Mouse (Mus musculus): ENCODE results near the gene Cwf19l1.
"Not testable (repeated sequence)": the region's sequence is repeated elsewhere in the genome, so short reads cannot be mapped to it uniquely, and the experiment has no call there.

Cwf19l1 gene

DNA sequence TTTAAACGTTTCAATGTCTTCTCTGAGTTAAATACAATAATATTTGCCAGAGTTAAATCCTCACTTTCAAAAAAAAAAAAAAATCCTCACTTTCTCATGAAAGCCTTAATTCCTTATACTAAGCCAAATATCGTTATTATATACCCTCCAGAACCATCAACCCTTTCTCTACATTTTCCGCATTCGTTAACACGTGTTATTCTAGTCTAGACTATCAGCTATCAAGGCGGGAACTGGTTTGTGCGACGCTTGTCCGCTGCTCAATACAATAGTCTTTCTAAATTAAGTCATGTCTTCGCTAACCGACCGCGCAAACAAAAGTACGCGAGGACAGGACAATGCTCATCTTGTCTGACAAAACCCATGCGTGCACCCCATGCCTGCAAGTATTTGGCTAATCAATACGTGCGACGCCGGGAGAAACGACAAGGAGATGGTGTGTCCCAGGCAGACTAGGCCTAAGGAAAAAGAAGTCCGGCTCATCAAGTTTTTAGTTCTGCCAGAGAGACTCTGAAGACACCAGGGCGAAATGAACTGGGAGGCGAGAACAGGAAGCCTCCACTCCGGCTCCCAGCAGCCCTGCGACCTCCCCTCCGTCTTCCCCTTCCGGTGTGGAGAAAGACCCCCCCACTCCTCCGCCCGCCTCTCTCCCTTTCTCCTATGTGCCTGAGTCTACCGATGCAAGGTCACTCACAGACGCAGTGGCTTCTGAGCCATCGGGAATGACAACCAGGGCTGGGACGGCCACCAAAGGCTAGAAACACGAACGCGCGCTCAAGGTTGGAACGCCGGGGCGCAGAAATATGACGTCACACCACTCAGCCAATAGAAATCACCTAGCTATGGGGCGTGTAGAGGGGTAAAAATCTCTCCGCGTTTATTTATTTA lies at the start of gene Cwf19l1:
Gene Cwf19l1 (minus strand): TSS at position 805 of the 888 bp plus-strand sequence.
- peak; percentile 93 to 94 for DNase-seq

DNA sequence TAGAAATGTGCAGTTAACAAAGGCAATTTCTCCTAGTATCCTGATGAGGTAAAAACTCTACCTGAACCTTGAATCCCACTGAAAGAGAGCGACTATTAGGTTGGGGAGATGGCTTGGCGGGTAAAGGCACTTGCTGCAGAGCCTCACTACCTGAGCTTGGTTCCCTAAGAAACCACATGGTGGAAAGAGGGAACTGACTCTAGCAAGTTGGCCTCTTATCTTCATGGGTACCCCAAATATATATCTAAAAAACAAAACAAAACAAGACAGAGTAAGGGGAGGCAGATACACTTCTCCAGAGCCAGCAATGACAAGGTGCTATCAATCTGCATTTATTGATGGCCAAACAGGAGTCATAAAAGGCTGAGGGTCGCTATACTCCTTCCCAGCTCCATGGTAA lies 48.3 kb upstream of the Cwf19l1 start:
- DNase-seq = no peak

DNA sequence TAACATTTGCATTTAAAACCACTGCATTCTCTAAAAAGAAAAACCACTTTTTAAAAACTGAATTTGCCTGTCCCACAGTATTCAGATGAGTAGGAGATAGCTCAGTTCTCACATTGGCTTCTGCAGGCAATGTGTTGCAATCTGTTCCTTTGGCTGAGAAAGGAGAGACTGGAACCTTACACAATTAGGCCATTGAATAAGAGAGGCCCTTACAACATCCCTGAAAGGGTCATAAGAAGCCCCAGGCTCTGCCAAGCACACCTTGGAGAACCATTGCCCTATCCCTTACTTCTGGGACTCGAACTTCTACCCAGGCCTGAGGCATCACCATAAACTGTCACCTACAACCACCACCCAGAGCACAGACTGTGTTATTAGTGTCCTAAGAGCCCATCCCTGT lies 44.8 kb upstream of the Cwf19l1 start:
- no peak for DNase-seq

DNA sequence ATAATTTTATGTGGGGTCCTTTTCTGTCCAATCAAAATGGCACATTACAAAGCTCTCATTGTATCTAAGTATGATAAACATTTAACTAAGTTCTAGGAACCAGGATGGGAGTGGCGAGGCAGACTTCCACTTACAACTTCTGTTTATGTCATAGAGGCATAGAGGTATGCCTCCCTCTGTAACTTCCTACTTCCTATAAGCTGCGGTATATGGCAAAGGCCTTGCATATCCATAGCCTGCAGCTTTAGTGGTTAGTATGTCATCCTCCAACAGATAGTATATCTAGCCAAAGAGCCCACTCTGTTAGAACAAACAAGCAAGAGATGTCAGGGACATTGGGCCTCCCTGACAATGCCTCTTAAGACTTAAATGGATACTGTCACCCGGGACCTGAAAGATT lies 41.1 kb upstream of the Cwf19l1 start:
- no peak for DNase-seq

DNA sequence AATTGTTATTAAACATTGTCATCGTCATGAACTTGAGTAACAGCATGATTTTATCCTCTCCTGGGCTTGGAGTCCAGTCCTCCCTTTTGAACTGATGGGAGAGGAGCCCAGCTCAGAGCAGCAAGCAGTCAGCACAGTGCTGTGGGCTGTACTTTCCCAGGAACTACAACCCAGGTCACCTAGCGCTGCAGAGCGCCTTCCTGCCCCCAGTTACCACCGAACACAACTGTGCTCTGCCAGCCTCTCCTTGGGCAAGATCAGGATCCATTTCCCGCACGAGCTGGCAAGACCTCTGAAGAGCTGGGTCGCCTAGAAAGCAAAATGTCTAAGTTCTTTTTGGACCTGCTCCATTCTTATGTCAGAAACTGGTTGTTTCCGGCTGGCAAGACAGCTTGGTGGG lies 39.2 kb upstream of the Cwf19l1 start:
- no peak for DNase-seq

DNA sequence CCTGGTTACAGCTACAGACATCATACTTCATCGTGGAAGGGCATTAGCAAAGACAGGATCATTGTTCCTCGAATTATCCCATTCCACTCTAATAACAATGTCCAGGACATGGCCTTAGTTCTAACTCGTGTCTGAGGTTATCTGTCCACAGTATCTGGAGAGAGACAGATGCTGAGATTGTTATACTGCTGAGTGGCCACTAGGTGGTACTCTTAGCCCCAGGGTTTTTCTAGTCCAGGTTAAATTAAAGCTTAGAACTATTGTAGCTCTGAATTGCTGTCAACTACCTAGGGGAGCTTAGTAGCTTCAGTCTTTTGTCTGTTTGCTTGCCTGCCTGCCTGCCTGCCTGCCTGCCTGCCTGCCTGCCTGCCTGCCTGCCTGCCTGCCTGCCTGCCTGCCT lies 25.8 kb upstream of the Cwf19l1 start:
- no peak for DNase-seq

DNA sequence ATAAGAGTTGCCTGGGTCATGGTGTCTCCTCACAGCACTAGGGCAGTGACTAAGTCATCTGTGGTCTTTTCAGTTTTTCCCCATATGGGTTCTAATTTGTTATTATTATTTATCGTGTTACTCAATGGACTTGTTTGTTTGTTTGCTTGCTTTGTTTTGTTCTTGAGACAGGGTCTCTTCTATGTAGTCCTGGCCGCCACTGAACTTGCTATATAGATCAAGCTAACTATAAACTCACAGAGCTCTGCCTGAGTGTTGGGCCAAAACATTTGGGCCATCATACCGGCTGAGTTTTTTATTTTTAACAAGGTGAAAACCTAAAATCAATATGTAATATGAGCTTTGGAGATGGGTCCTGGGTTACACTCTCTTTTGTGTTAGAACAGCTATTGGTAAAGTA lies 23.7 kb upstream of the Cwf19l1 start:
- DNase-seq = no peak

DNA sequence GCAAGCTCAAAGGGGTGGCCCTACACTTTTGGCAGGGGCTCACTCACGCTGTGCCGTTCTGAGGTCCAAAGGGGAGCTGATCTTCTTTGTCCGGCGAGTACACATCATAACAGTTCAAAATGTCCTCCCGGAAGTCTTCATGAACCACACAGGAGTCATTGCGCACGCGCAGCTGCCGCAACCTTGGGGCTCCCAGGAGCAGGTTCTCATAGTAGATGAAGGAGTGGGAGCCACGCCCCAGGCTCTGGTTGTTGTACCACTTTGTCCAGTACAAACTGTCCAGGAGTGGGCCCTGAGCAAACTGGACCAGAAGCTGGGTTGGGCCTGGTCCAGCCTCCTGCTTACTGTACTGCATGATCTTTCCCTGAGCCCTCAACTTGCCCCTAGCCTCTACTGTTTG lies 21.3 kb upstream of the Cwf19l1 start:
- no peak for DNase-seq

- no peak for DNase-seq
Measured at GRCm38 (mm10) chr19:44153781-44154180, 18.1 kb upstream of the Cwf19l1 start.

- DNase-seq = no peak
Measured at GRCm38 (mm10) chr19:44148991-44149390, 13.3 kb upstream of the Cwf19l1 start.

DNA sequence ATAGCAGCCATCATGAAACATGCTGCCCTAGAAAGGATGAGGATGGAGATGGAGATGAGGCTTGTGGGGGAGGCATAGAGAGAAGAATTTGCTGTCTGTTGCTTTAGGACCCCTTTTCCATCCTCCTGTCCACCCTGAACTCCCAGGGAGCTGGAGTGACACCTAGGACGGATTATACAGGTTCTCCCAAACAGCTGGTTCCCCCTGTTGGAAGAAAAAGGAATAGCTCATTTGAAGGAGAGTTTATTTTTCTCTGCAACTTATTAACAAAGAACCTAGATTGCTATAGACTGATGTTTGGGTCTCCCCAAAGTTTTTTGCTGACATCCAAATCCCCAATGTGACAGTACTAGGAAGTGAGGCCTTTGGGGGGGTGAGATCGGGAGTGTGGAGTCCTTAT lies 12.7 kb upstream of the Cwf19l1 start:
- no peak for DNase-seq

GRCm38 (mm10) chr19:44146951-44147350 lies 11.3 kb upstream of the Cwf19l1 start:
- no peak for DNase-seq

DNA sequence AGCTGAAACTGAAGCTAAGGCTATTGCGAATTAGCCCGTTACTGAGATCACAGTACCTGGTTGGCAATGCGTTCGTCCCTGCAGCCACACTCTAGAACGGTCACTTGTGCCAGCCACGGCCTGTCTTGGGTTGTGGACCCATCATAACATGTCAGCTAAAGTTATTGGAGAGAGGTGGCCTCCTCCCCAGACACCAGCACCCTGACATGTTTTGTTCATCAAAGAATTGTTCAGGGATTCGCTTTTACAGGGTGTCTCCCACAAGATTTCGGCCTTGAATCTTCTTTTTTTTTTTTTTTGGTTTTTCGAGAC lies 10.8 kb upstream of the Cwf19l1 start:
- no peak for DNase-seq

DNA sequence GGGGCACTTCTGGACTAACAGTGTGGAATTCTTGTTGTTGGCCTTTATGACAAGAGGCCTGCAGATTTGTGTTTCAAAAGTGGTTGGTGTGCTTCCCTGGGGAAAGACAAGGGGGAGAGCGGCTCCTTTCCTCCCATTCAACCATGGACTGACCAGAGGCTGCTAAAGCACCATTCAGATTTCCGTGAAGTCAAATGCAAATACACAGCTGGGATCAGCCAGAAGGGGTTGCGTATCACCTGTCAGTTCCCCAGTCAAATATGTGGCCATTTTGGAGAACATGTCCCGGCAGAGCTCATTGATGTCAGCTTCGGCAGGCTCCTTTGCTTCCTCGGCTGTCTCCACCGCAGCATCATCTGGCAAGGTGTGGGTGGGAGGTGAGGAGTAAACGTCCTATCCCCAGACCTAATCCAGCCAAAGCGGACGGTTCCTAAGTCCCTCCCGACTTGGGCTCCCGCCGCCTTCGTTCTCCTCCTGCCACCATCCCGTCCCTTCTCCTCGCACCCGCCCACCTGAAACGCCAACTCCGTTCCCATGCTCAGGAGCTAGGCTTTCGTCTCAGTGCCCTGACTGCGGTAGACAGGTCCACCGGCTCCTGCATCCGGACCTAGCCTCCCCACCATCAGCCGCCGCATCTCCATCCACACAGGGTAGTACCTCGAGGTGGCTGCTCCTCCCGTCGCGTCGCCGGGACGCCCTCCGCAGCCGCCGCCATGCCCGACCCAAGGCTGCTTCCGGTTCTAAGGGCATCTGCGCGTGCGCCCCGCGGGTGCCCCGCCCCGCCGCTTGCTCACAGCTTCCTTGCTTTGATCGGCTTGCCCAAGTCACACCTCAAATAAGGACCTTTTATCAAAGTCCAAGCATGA lies 10.3 kb upstream of the Cwf19l1 start, which contains the start of gene Bloc1s2:
Gene Bloc1s2 (minus strand): TSS at position 745 of the 866 bp plus-strand sequence.
- peak; percentile 92 to 94 for DNase-seq

GRCm38 (mm10) chr19:44144366-44144765 lies 8.7 kb upstream of the Cwf19l1 start:
- DNase-seq = no peak

DNA sequence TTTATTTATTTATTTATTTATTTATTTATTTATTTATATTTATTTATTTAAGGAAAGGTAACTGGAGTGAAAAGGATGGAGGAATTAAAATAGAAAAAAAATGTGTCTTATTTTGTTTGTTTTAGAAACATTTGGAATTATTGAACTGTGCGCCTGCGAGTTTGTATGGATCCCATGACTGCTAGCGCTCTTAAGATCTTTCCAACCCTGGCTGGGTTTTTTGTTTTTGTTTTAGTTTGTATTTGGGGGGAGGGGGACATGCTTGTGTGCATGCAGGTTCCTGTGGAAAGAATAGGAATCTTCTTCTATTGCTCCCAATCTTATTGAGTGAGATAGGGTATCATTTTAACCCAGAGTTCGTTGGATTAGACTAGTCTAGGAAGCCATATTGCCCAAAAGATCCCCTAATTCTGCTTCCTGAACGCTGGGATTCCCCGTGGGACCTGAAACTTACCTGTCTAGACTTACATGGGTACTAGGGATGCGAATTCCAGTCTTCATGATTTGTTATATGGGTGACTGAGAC lies 347 bp upstream of the Cwf19l1 start:
- no peak for DNase-seq

GRCm38 (mm10) chr19:44132917-44133316 lies 2.8 kb downstream of the Cwf19l1 start:
- DNase-seq = no peak

GRCm38 (mm10) chr19:44128560-44128959 lies 7.1 kb downstream of the Cwf19l1 start:
- DNase-seq = no peak

DNA sequence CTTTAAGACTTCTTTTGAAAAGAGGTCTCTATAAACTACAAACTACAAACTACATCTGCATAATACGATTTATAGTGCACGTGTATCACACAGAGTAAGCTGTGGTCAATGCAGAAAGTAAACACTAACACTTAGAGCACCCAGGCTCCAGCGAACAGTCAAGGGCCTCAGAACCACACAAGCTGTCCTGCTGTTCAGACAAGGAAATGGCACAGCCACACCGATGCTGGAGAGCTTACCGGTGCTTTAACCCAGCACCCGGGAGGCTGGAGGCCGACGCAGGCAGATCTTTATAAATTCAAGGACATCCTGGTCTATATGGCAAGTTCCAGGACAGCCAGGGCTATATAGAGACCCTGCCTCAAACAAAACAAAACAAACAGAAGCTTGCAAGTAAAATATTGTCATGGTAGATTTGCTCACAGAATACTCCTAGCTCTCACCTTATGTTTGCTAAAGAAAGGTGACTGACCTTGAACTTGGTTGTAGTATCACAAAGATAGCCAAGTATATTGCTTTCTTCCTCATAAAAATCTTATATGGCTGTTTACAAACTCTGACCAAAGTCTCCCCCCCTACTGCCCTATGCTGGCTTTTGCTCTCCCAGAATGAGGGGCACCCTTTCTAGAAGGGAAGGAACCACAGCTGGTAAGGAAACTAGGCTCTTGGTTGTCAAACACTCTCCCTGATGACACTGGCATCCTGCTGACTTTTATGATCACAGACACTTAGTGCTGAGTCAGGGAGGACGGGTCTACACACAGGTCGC lies 7.8 kb downstream of the Cwf19l1 start:
- no peak for DNase-seq

DNA sequence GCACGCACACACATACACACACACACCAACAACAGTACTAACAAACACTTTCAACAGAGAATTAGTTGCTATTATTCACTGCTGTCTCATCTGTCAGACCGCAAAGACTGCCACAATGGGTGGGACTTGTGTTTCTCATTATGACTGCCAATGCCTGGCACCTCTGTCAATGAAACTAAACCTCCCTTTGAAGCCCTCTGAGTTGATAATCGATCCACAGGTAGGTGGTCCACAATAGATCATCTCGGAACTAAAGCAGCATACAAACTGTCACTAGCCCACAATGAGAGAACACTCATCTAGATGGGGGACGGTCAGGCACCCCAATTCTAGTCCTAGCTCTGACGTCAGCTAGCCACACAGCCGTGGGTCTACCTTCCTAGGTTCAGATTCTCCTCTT lies 14.5 kb downstream of the Cwf19l1 start:
- DNase-seq = no peak

DNA sequence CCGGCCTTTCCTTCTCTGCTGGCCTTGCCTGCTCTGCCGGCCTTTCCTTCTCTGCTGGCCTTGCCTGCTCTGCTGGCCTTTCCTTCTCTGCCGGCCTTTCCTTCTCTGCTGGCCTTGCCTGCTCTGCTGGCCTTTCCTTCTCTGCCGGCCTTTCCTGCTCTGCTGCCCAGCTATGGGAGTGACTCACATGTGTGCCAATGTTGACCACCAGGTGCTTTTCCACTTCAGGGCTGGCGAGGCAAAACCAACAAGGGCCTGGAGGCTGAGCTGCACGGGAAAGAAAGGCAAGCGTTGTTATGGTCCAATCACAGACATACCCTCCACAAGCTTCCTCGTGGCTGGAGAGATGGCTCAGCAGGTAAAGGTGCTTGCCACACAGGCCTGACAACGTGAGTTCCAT lies 15.0 kb downstream of the Cwf19l1 start:
- not testable (repeated sequence) for DNase-seq

DNA sequence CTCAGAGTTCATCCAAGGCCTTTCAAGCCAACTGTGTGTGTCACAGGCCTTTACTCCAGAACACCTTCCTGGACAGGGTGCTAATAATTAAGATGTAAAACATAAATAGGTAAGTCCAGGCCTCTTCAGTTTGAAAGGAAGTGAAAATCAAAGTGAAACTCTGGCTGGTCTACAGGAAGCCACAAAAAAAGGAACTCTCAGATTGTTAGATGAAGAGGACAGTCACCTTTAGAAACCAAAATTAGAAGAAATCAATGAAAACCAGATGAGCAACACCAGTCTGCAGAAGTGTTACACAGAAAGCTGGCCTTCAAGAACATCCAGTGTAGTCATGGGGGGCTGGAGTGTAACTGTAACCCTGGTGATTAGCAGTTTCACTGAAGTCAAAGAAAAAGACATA lies 17.9 kb downstream of the Cwf19l1 start:
- no peak for DNase-seq

GRCm38 (mm10) chr19:44111706-44112105 lies 24.0 kb downstream of the Cwf19l1 start:
- peak in 1 of 2 experiments; percentile 25 for DNase-seq
